Mouse (Mus musculus) cerebellum, postnatal 25 days (tissue): ENCODE measurements around the gene Tnni3.

Experiments used
- DNase-seq, 2 experiments: peaks; one replicate each; pipeline ENCODE4 v3.0.0; 2021; ENCODE audit warnings: mixed read lengths in 2 of 2

Gene Tnni3

GRCm38 (mm10) chr7:4518487-4518886 is 5.5 kb downstream of the Tnni3 start:
- no peak for DNase-seq

GRCm38 (mm10) chr7:4516332-4517050 is 7.5 kb downstream of the Tnni3 start, which contains the start of gene Tnnt1:
Tnnt1 (minus strand) TSS chr7:4516382.
- no peak for DNase-seq

GRCm38 (mm10) chr7:4515853-4516252 is 8.2 kb downstream of the Tnni3 start:
- no peak for DNase-seq

- DNase-seq: no peak
Measured at GRCm38 (mm10) chr7:4513829-4514712, 10.0 kb downstream of the Tnni3 start.

DNA sequence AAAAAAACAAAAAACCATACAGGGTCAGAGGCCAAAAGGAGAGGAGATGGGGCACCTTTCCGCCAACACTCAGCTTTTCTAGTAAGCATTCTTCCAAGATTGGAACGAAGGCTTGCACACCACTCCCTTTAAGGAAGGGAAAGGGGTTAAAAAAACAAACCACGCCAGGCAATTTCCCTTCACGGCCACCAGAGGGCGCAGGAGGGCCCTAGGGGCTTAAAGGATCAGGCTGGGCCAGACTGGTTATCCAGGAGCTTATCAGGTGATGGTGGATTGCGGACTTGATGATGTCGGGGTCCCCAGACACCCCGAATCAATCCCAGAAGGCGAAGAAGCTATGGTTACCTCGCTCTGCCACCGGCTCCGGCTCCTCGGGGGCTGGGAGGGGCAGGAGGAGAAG is 10.8 kb downstream of the Tnni3 start:
- DNase-seq: peak in 1 of 2 experiments; percentile 52

- DNase-seq: no peak
Measured at GRCm38 (mm10) chr7:4511489-4512224, 12.4 kb downstream of the Tnni3 start.

- DNase-seq: peak; percentile 57 to 75
Measured at GRCm38 (mm10) chr7:4509863-4510608, 14.0 kb downstream of the Tnni3 start.

DNA sequence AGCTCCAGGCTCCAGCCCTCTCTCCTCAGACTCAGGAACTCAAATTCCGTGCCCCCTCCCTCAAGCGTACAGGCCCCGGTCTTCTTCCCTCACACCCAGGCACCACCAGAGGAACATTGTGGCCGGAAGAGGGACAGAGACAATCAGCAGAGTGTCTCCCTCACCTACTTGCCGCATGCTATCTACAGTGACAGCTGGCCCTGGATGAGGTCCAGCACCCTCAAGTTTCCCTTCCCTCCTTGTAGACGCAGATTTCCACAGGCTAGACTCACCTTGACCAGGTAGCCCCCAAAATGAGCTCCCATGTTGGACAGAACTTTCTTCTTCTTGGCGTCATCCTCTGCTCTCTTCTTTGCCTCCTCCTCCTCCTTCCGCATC is 15.3 kb downstream of the Tnni3 start:
- DNase-seq: no peak

DNA sequence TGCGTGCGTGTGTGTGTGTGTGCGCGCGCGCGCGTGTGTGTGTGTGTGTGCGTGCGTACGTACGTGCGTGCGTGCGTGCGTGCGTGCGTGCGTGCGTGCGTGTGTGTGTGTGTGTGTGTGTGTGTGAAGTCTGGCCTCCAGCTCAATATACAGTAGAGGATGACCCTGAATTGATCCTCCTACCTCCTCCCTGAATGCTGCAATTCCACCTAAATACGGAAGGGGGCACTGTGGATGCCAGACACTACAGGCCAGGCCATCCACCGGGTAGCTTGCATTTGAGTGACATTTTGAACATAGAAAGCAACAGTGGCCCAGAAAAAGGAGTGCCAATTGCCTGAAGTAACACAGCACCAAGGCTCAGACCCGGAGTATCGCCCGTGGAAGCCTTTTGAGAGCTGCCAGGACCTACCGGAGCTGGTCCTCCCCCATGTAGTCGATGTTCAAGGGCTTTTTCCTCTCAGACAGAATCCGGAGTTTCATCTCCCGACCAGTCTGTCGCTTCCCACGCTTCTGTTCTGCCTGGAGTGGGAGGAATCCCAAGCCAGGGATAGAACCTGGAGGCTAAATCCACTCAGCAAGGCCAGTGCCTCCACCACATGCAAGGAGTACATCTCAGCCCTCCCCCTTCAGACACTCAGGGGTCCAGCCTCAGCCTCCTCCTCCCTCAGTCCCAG is 15.8 kb downstream of the Tnni3 start:
- DNase-seq: no peak

DNA sequence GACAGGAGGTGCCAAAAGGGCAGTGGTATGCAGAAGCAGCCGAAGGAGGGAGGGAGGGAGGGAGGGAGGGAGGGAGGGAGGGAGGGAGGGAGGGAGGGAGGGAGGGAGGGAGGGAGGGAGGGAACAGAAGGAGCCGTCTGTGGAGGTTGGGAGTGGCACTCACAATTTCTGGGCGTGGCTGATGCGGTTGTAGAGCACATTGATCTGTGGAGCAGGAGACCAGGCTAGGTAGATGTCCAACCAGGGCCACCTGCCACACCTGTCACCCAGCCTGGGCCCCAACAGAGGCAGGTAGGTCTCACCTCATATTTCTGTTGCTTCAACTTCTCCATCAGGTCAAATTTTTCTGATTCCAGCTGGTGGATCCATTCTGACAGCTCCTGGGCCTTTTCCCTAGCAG is 16.8 kb downstream of the Tnni3 start:
- DNase-seq: no peak

DNA sequence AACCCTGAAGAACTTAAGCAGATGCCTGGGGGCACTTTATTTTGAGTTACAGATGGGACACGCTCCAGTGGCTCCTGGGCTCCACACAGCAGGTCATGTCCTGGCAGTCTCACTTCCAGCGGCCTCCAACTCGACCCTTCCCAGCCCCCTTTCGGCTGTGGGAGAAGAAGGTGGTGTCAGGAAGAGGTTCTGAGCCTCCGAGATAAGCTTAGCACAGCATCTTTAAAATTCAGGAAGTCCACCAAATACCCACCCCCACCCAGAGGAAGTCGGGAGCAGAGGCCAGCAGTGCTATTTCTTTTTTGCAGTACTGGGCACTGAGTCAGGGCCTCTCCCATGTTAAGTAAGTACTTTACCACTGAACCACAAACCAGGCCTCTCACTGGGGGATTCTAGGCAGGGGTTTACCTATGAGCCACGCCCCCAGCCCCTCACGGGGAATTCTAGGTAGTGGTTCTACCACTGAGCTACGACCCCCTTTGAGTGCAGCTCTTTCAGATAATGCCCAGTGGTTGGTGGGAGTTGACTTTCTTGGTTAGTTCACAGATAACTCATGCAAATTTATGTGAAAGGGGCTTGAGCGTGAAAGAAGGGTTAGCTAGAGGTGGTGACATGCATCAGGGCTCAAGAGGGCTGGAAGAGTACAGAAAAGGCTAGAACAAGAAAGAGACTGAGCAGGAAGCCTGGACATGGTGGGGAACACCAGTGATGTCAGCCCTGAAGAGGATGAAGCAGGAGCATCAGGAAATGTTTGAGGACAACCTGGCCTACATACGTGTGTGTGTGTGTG is 19.2 kb downstream of the Tnni3 start:
- DNase-seq: no peak

GRCm38 (mm10) chr7:4503858-4504257 is 20.2 kb downstream of the Tnni3 start:
- DNase-seq: no peak

DNA sequence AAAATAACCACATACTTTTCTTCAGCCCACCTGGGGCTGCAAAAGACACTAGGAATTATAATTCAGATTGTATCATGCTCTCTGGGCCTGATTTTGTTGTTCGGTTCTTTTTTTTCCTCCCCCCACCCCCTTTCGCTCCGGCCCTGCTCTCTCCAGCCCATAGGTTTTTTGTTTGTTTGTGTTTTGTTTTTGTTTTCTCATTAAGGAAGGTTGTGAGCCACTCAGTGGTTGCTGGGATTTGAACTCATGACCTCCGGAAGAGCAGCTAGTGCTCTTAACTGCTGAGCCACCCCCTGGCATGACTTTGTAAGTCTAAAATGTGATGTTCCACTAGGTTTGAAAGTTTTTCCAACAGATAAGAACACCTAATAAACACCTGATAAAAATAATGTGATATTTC is 20.9 kb downstream of the Tnni3 start:
- no peak for DNase-seq

- peak; percentile 46 to 60 for DNase-seq
Measured at GRCm38 (mm10) chr7:4502421-4503090, 21.5 kb downstream of the Tnni3 start.

GRCm38 (mm10) chr7:4501558-4502397 is 22.3 kb downstream of the Tnni3 start, which contains the start of gene Ppp1r12c:
Ppp1r12c (minus strand) TSS chr7:4501680.
- peak; percentile 98 for DNase-seq

GRCm38 (mm10) chr7:4500892-4501471 is 23.0 kb downstream of the Tnni3 start:
- peak; percentile 63 to 77 for DNase-seq

GRCm38 (mm10) chr7:4499034-4499433 is 25.0 kb downstream of the Tnni3 start:
- no peak for DNase-seq

DNA sequence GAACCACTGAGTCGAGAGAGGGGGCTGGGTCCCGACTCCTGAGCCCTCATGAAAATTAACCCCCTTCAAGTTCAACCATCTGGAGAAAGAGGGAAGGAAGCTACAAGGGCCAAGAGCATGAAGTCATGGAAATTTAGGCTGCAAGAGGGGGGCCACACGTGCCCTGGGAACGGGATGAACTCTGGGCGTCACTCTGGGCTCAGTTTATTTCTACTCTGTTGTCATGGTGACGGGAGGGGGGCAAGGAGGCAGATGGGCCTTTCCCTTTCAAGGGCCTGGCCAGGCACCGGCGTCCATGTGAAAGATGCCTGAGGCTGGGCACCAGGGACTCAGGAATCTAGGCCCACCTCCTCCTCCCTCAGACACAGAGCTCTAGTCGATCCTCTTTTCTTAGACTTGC is 25.8 kb downstream of the Tnni3 start:
- DNase-seq: peak in 1 of 2 experiments; percentile 53
